Comparison of ENCODE assay signal across 8 mouse cellular contexts in the genomic region with DNA sequence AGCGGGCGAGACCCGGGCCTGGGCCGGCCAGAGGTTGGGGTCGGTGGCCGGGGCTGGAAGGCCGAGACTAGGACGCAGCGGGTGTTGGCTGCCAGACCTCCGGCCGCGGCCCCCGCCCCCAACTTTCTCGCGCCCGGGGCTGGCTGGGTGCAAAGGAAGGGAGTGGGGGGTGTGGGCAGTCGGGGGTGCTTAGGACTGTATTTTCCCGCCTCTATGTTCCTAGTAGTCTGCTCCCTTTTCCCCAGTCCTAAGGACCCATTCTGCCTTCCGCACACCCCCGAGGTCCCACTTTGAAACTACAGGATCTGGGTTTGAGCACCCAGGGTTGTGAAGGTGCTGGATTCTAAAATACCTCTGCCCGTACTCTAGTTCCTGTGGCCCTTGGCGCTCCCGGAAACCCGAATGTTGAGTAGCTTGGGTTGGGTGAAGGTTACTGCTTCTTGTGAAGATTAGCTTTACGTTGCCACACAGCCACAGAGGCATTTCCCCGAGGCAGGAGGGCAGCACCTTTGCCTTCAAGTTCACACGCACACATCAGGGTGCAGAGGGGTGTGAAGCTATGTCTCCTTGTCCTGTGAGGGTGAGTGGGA. TPM values are rescaled to one million over a fixed set of nuclear protein-coding genes. Genes with fewer than 3 reads are reported as not detected.
DNase-seq lines count a peak whose midpoint lies in the region; ATAC-seq and TF ChIP-seq lines count a peak whose summit lies in the region.

No protein-coding gene starts in this region.

- peak overlapping the region; percentile 78 for H3K9ac ChIP-seq in lung, embryonic 14.5 days
- H3K9ac ChIP-seq in stomach, embryonic 16.5 days (ENCODE audit: low read length) = peak overlapping the region; percentile 95

- ATAC-seq in lung, embryonic 14.5 days (ENCODE audit: insufficient read depth) = no peak; the same call in 1 of the 2 replicates
- peak; percentile 31 for ATAC-seq in stomach, embryonic 16.5 days (ENCODE audit: insufficient read depth, low FRiP score)

- peak overlapping the region; percentile 95 for H3K4me2 ChIP-seq in lung, embryonic 14.5 days
- H3K4me2 ChIP-seq in stomach, embryonic 16.5 days (ENCODE audit: low read depth, low read length) = peak overlapping the region; percentile 90

- TF ChIP-seq CTCF in spleen, adult 2 months (IDR thresholded peaks at IDR 0.05; ENCODE audit: extremely low read depth, insufficient read depth, insufficient read length, insufficient replicate concordance) = no peak
- no peak for TF ChIP-seq CTCF in lung, embryonic 14.5 days (IDR thresholded peaks at IDR 0.05; ENCODE audit: low read depth)

- H3K27me3 ChIP-seq in spleen, adult 2 months (ENCODE audit: control insufficient read depth, insufficient read depth, low read length) = peaks cover 13% of the 10 kb centered on the region
- peaks cover 68% of the 10 kb centered on the region for H3K27me3 ChIP-seq in hindbrain, embryonic 10.5 days (ENCODE audit: insufficient read depth, poor library complexity, severe bottlenecking)
- H3K27me3 ChIP-seq in lung, embryonic 14.5 days (ENCODE audit: insufficient read depth, low read length) = no peaks in the 10 kb centered on the region
- no peaks in the 10 kb centered on the region for H3K27me3 ChIP-seq in stomach, embryonic 16.5 days (ENCODE audit: control insufficient read depth, insufficient read depth, low read length)

- WGBS in spleen, adult 2 months = 2% methylated on average over 26 of the region's 27 CpGs
- 1% methylated on average over 27 of the region's 27 CpGs for WGBS in hindbrain, embryonic 10.5 days
- under 1% methylated on average over 25 of the region's 27 CpGs for WGBS in lung, embryonic 14.5 days
- under 1% methylated on average over 26 of the region's 27 CpGs for WGBS in stomach, embryonic 16.5 days

- DNase-seq in adrenal gland, postnatal 14 days = peak; percentile 18
- no peak for DNase-seq in adrenal gland, adult 2 months
- peak in 1 of 2 experiments; percentile 13 for DNase-seq in spleen, adult 2 months (ENCODE audit: low read depth in 1 of 2, low spot score in 2 of 2)
- DNase-seq in spleen, postnatal 4 days (ENCODE audit: low spot score in 2 of 2) = no peak
- DNase-seq in hindbrain, embryonic 10.5 days (ENCODE audit: low spot score) = peak; percentile 66
- peak; percentile 34 for DNase-seq in lung, embryonic 14.5 days
- no peak for DNase-seq in spleen, postnatal 14 days (ENCODE audit: low spot score in 2 of 2)

- no peaks in the 10 kb centered on the region for H3K9me3 ChIP-seq in hindbrain, embryonic 10.5 days
- no peaks in the 10 kb centered on the region for H3K9me3 ChIP-seq in lung, embryonic 14.5 days (ENCODE audit: low read depth, low read length)
- H3K9me3 ChIP-seq in stomach, embryonic 16.5 days (replicated peaks; ENCODE audit: control insufficient read depth, low read length) = no peaks in the 10 kb centered on the region

- H3K36me3 ChIP-seq in spleen, adult 2 months (ENCODE audit: control insufficient read depth, insufficient read depth, low read length) = no peaks in the 10 kb centered on the region
- peaks cover 10% of the 10 kb centered on the region; the same call in 1 of the 2 replicates for H3K36me3 ChIP-seq in hindbrain, embryonic 10.5 days
- peaks cover 20% of the 10 kb centered on the region for H3K36me3 ChIP-seq in lung, embryonic 14.5 days (ENCODE audit: insufficient read depth)
- H3K36me3 ChIP-seq in stomach, embryonic 16.5 days (ENCODE audit: control insufficient read depth, insufficient read depth, low read length) = no peaks in the 10 kb centered on the region; the same call in 1 of the 2 replicates

- H3K4me3 ChIP-seq in spleen, adult 2 months (ENCODE audit: extremely low read depth, insufficient read depth, insufficient read length) = peak overlapping the region; percentile 59
- H3K4me3 ChIP-seq in hindbrain, embryonic 10.5 days = peak overlapping the region; percentile 87
- peak overlapping the region; percentile 84 for H3K4me3 ChIP-seq in lung, embryonic 14.5 days (ENCODE audit: low read depth, low read length)
- H3K4me3 ChIP-seq in stomach, embryonic 16.5 days (replicated peaks; ENCODE audit: low read length) = peak overlapping the region; percentile 87

- peaks cover 7% of the 10 kb centered on the region for H3K4me1 ChIP-seq in spleen, adult 2 months (ENCODE audit: control insufficient read depth, insufficient read depth, insufficient read length)
- H3K4me1 ChIP-seq in hindbrain, embryonic 10.5 days (replicated peaks) = peaks cover 65% of the 10 kb centered on the region
- H3K4me1 ChIP-seq in lung, embryonic 14.5 days (ENCODE audit: insufficient read depth) = 0 out of 2 replicates have a peak, but pooled peaks cover 8% of the 10 kb centered on the region
- H3K4me1 ChIP-seq in stomach, embryonic 16.5 days (ENCODE audit: control insufficient read depth, insufficient read depth, low read length) = peaks cover 52% of the 10 kb centered on the region

- TF ChIP-seq POLR2A in spleen, adult 2 months (IDR thresholded peaks at IDR 0.05; ENCODE audit: low read depth, low read length) = no peak

- no peak overlapping the region for H3K27ac ChIP-seq in spleen, adult 2 months (ENCODE audit: insufficient read depth, low read length)
- H3K27ac ChIP-seq in hindbrain, embryonic 10.5 days = peak overlapping the region; percentile 94
- H3K27ac ChIP-seq in lung, embryonic 14.5 days (ENCODE audit: low read depth) = peak overlapping the region; percentile 18; the same call in 1 of the 2 replicates
- peak overlapping the region; percentile 79 for H3K27ac ChIP-seq in stomach, embryonic 16.5 days (ENCODE audit: low read length)

RNA-seq across cellular contexts. Expression of gene Tyro3, which starts 2.5 kb away (rescaled TPM):
- total RNA-seq in adrenal gland, postnatal 14 days (2021) = 6.0 and 7.7 TPM in 2 replicates
- total RNA-seq in adrenal gland, adult 2 months (2021) = 1 to 10 TPM; 3.9 to 5.7 TPM
- polyA plus RNA-seq in adrenal gland, adult 2 months (2012; rRNA removed) = 4.1 and 5.5 TPM in 2 replicates
- 1.7 and 2.1 TPM in 2 replicates for polyA plus RNA-seq in spleen, adult 2 months (2012; rRNA removed)
- polyA plus RNA-seq in hindbrain, embryonic 10.5 days (2016; fragmentation: Nextera tagmentation; extraction: Ambion mirVana) = 21.5 and 23.5 TPM in 2 replicates
- polyA plus RNA-seq in lung, embryonic 14.5 days (2014; fragmentation: Nextera tagmentation; extraction: Ambion mirVana) = 19.0 and 21.9 TPM in 2 replicates
- 26.7 and 31.1 TPM in 2 replicates for polyA plus RNA-seq in stomach, embryonic 16.5 days (2015; fragmentation: Nextera tagmentation; extraction: Ambion mirVana)

RNA-seq across cellular contexts. Expression of gene Rpap1, which starts 12.7 kb away (rescaled TPM):
- total RNA-seq in adrenal gland, postnatal 14 days (2021) = 14.8 and 18.9 TPM in 2 replicates
- 10 to 100 TPM; 13.6 to 18.7 TPM for total RNA-seq in adrenal gland, adult 2 months (2021)
- polyA plus RNA-seq in adrenal gland, adult 2 months (2012; rRNA removed) = 39.1 and 42.3 TPM in 2 replicates
- 25.7 and 30.7 TPM in 2 replicates for polyA plus RNA-seq in spleen, adult 2 months (2012; rRNA removed)
- polyA plus RNA-seq in hindbrain, embryonic 10.5 days (2016; fragmentation: Nextera tagmentation; extraction: Ambion mirVana) = 40.2 and 41.6 TPM in 2 replicates
- polyA plus RNA-seq in lung, embryonic 14.5 days (2014; fragmentation: Nextera tagmentation; extraction: Ambion mirVana) = 30.7 and 34.2 TPM in 2 replicates
- 26.1 and 26.7 TPM in 2 replicates for polyA plus RNA-seq in stomach, embryonic 16.5 days (2015; fragmentation: Nextera tagmentation; extraction: Ambion mirVana)

RNA-seq across cellular contexts. Expression of gene Ltk, which starts 39.8 kb away (rescaled TPM):
- 0.86 and 1.1 TPM in 2 replicates for total RNA-seq in adrenal gland, postnatal 14 days (2021)
- total RNA-seq in adrenal gland, adult 2 months (2021) = under 1 TPM; 0.69 to 0.90 TPM
- polyA plus RNA-seq in adrenal gland, adult 2 months (2012; rRNA removed) = 1.9 and 2.3 TPM in 2 replicates
- polyA plus RNA-seq in spleen, adult 2 months (2012; rRNA removed) = 9.0 and 15.0 TPM in 2 replicates
- polyA plus RNA-seq in hindbrain, embryonic 10.5 days (2016; fragmentation: Nextera tagmentation; extraction: Ambion mirVana) = not detected in 2 replicates
- 0.66 and 0.83 TPM in 2 replicates for polyA plus RNA-seq in lung, embryonic 14.5 days (2014; fragmentation: Nextera tagmentation; extraction: Ambion mirVana)
- 1.7 and 2.1 TPM in 2 replicates for polyA plus RNA-seq in stomach, embryonic 16.5 days (2015; fragmentation: Nextera tagmentation; extraction: Ambion mirVana)

RNA-seq across cellular contexts. Expression of gene Itpka, which starts 57.9 kb away (rescaled TPM):
- 10.2 and 11.2 TPM in 2 replicates for total RNA-seq in adrenal gland, postnatal 14 days (2021)
- 1 to 10 TPM; 2.3 to 6.4 TPM for total RNA-seq in adrenal gland, adult 2 months (2021)
- polyA plus RNA-seq in adrenal gland, adult 2 months (2012; rRNA removed) = 3.1 and 6.8 TPM in 2 replicates
- 0.72 and 0.81 TPM in 2 replicates for polyA plus RNA-seq in spleen, adult 2 months (2012; rRNA removed)
- 1.0 and 1.2 TPM in 2 replicates for polyA plus RNA-seq in hindbrain, embryonic 10.5 days (2016; fragmentation: Nextera tagmentation; extraction: Ambion mirVana)
- polyA plus RNA-seq in lung, embryonic 14.5 days (2014; fragmentation: Nextera tagmentation; extraction: Ambion mirVana) = 1.3 TPM in 2 replicates
- polyA plus RNA-seq in stomach, embryonic 16.5 days (2015; fragmentation: Nextera tagmentation; extraction: Ambion mirVana) = 7.5 and 7.6 TPM in 2 replicates

Comparison
In these comparisons a context has a peak if more than half of its experiments do, and no peak if none do; other contexts are left out.
1. DNase-seq: peak in adrenal gland, postnatal 14 days (single experiment), hindbrain, embryonic 10.5 days (single experiment) and lung, embryonic 14.5 days (single experiment); none in adrenal gland, adult 2 months (single experiment), spleen, postnatal 4 days (0 of 2) and spleen, postnatal 14 days (0 of 2).
2. Peak in every context shown above with its lines, with median percentiles within 50 percentile points of each other: H3K4me3 ChIP-seq.